Mouse (Mus musculus) G1E (cell line): ENCODE results near the gene Mgrn1. TPM values are rescaled to one million over a fixed set of nuclear protein-coding genes. Genes with fewer than 3 reads are reported as not detected.
A peak's percentile ranks its signal among the peaks of the same experiment; 100 is the strongest.

Experiments
- ATAC-seq: 2 replicates; pipeline ENCODE4 v1.8.0; 2016; ENCODE audit warnings: mild to moderate bottlenecking; ENCODE audit not compliant: insufficient number of reproducible peaks, poor library complexity, low FRiP score, severe bottlenecking; ENCODE audit errors: extremely low read depth
- DNase-seq: peaks from one replicate; pipeline ENCODE4 v3.0.0; 2012; ENCODE audit warnings: low spot score
- H3K27me3 ChIP-seq: 2 replicates; pipeline ENCODE4 v1.6.1; 2012; ENCODE audit warnings: mild to moderate bottlenecking, low read length, inconsistent platforms; ENCODE audit not compliant: insufficient read depth
- H3K36me3 ChIP-seq: replicated peaks from 2 replicates; pipeline ENCODE3; 2012; ENCODE audit warnings: mild to moderate bottlenecking, inconsistent platforms
- H3K4me1 ChIP-seq: 2 replicates; pipeline ENCODE4 v1.6.1; 2012; ENCODE audit warnings: low read depth, low read length, inconsistent platforms, mixed read lengths; ENCODE audit not compliant: insufficient read depth
- H3K4me3 ChIP-seq: 2 replicates; pipeline ENCODE4 v1.5.1; 2012; ENCODE audit warnings: low read depth, mild to moderate bottlenecking, inconsistent platforms, low read length, moderate library complexity, mixed read lengths
- H3K9me3 ChIP-seq: replicated peaks from 2 replicates; pipeline ENCODE4 v1.6.1; 2012; ENCODE audit warnings: inconsistent platforms
- CTCF ChIP-seq: IDR thresholded peaks from 2 replicates; pipeline ENCODE4 v1.5.1; 2012; ENCODE audit warnings: low read depth, low read length, inconsistent platforms, mixed read lengths
- GATA1 ChIP-seq: IDR thresholded peaks from 2 replicates; pipeline ENCODE4 v1.6.1; 2012; ENCODE audit warnings: borderline replicate concordance, low read length, inconsistent platforms, mixed read lengths
- GATA2 ChIP-seq: IDR thresholded peaks from 2 replicates; pipeline ENCODE4 v1.6.1; 2012; ENCODE audit warnings: low read depth, low read length, inconsistent platforms, borderline replicate concordance
- POLR2AphosphoS5 ChIP-seq: IDR thresholded peaks from 2 replicates; pipeline ENCODE4 v1.6.1; 2012; ENCODE audit warnings: low read depth, low read length, inconsistent platforms; ENCODE audit not compliant: insufficient replicate concordance
- TAL1 ChIP-seq: conservative IDR thresholded peaks from 2 replicates; pipeline ENCODE4 v1.6.1; 2012; ENCODE audit warnings: low read depth, low read length, inconsistent platforms, mixed read lengths
- polyA plus RNA-seq: library from polyadenylated mRNA; stranded (reverse); fragments of >175 nt; gene quantifications from 2 replicates; pipeline ENCODE4 v1.2.3, GENCODE M21; 2012
- total RNA-seq, 2 experiments: library from RNA; stranded (forward) in 1 of 2; stranded (reverse) in 1 of 2; fragments of 200-1000 nt in 1 of 2; fragments of >200 nt in 1 of 2; fragmentation: Nextera tagmentation in 1 of 2; gene quantifications; 2 replicates each; pipeline ENCODE4 v1.2.3; 2014 to 2017

The Mgrn1 gene
- total and polyA plus RNA-seq, 3 experiments, result 16.1 to 32.1 (median 22.5) TPM

DNA sequence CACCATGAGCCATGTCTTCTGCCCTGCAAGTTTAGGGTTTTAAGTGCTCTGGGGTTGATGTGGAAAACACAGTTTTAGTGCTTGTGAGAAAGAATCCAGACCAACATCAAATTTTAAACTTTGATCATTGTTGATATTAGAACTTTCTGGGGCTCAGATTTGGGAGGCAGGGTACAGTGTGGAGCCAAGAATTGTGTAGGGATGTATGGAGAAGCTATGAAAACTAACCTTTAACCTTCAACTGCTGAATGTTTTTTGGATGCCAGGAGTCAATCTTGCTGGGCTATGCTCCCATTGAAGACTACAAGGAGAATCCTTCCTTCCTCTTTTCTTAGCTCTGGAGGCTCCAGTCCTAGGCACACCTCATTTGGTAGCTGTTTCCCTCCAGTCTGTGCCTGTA is 20.5 kb downstream of the Mgrn1 start:
- DNase-seq (no peak), ATAC-seq (no peak)
- peaks cover 18% of the 10 kb centered on the region for H3K4me1 ChIP-seq
- H3K4me3 ChIP-seq, result no peak overlapping the region
- H3K27me3 ChIP-seq, result no peaks in the 10 kb centered on the region
- H3K9me3 ChIP-seq, result no peaks in the 10 kb centered on the region
- TF ChIP-seq POLR2AphosphoS5 (no peak), GATA2 (no peak), TAL1 (no peak), CTCF (no peak), GATA1 (no peak)
- peaks cover 60% of the 10 kb centered on the region for H3K36me3 ChIP-seq

DNA sequence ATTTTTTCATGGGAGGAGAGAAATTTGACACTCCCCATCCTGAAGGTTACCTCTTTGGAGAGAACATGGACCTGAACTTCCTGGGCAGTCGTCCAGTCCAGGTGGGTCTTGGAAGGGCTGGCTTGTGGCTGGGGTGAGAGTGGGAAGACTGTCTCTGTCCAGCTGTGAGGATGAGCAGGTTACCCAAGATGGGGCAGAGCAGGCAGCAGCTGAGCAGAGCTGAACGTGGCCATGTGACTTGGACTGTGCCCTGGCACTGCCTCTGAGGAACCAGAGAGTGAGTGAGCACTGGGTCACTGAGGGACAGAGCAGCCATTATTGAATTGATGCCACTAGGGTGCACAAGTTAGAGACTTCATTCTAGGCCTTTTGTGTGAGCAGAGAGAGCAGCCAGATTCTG is 21.3 kb downstream of the Mgrn1 start:
- DNase-seq (no peak), ATAC-seq (no peak)
- Histone ChIP-seq H3K36me3 (peaks cover 69% of the 10 kb centered on the region), H3K4me1 (peaks cover 22% of the 10 kb centered on the region), H3K27me3 (no peaks in the 10 kb centered on the region), H3K9me3 (no peaks in the 10 kb centered on the region), H3K4me3 (no peak overlapping the region)
- TF ChIP-seq POLR2AphosphoS5, result no peak
- TF ChIP-seq CTCF, result no peak
- TF ChIP-seq GATA2, result no peak
- no peak for TF ChIP-seq TAL1
- TF ChIP-seq GATA1, result no peak

DNA sequence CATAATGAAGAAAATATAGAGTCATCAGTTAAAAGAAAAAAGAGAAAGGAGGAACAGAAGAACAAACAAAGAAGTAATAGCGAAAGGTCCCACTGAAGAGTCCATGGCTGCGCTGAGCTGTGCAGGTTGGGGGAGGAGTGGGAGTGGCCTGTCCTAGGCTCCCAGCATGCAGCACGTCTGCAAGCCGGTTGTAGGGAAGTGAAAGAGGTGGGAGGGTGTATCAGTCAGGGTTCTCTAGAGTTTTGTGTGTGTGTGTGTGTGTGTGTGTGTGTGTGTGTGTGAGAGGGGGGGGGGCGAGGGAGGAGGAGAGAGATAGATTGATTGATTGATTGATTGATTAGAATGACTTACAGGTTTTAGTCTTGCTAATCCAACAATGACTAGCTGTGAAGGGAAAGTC is 21.9 kb downstream of the Mgrn1 start:
- TF ChIP-seq GATA1, result no peak
- TF ChIP-seq POLR2AphosphoS5, result no peak
- no peak for TF ChIP-seq TAL1
- no peak for TF ChIP-seq GATA2
- TF ChIP-seq CTCF, result no peak
- Histone ChIP-seq H3K9me3 (no peaks in the 10 kb centered on the region), H3K4me1 (peaks cover 22% of the 10 kb centered on the region), H3K36me3 (peaks cover 73% of the 10 kb centered on the region), H3K4me3 (no peak overlapping the region), H3K27me3 (no peaks in the 10 kb centered on the region)
- DNase-seq (peak; percentile 25), ATAC-seq (peak; percentile 40; the same call in 1 of the 2 replicates)

DNA sequence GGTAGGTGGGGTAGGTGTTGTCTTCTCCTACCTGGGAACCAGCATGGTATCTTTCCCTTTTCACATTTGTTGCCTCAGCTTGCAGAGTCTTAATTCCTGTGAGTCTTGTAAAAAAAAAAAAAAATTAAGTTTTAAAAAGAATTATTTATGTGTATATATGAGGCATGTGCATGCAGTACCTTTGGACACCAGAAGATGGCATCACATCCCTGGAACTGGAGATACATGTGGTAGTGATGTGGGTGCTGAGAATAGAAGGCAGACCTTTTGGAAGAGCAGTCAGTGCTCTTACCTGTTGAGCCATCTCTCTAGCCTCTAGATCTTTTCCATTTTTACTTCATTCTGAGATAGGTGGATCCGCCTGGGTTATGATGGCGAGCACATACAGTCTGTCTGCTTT is 23.7 kb downstream of the Mgrn1 start:
- Histone ChIP-seq H3K9me3 (no peaks in the 10 kb centered on the region), H3K4me1 (peaks cover 31% of the 10 kb centered on the region), H3K27me3 (no peaks in the 10 kb centered on the region), H3K4me3 (no peak overlapping the region), H3K36me3 (peaks cover 80% of the 10 kb centered on the region)
- DNase-seq, result no peak
- TF ChIP-seq CTCF (no peak), GATA1 (no peak), TAL1 (no peak), GATA2 (no peak), POLR2AphosphoS5 (no peak)
- ATAC-seq, result no peak

DNA sequence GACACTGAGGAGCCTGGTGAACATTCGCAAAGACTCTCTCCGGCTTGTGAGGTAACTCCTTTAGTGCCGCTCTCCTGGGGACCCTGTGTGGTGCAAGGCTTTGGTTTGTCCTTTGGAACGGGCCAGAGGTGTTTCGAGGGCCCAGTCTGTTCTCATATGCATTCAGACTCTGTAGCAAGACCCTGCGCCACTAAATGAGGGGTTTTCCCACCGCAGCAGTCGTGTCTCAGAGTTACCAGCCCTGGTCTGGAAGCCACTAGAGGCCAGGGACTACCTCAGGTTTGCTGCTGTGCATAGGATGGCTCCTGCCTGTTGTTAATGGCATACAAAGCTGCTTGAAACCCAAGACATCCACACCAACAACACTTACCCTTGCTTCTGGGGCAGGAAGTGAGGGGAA is 24.7 kb downstream of the Mgrn1 start:
- DNase-seq, result no peak

DNA sequence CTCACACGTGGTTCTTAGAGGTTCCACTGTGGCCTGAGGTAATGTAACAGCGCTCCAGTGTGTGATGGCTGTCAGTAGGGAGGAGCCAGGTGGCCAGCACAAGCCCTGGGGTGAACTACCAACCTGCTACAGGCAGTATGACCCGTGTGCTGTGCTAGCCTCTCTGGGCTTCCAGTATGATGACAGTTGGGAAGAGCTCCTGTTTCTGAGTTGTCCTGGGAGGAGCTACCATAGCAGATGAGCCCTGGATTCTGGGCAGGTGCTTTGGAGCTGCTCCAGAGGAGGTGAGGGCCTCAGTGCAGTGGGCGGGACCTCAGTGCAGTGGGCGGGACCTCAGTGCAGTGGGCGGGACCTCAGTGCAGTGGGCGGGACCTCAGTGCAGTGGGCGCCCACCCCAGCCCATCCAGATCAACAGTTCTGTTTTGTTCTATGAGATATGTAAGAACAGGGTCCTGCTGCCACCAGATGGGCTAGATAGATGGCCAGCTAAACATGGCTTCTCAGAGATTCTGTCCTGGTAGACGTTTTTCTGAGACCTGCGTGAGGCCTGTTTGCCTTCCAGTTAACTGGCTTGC is 26.1 kb downstream of the Mgrn1 start:
- TF ChIP-seq CTCF (no peak), POLR2AphosphoS5 (no peak), TAL1 (no peak), GATA1 (no peak), GATA2 (no peak)
- Histone ChIP-seq H3K4me1 (peaks cover 26% of the 10 kb centered on the region), H3K4me3 (no peak overlapping the region), H3K9me3 (no peaks in the 10 kb centered on the region), H3K27me3 (no peaks in the 10 kb centered on the region), H3K36me3 (peaks cover 87% of the 10 kb centered on the region)
- no peak for ATAC-seq
- DNase-seq, result no peak

More for the DNA sequence above, 24.7 kb downstream of the Mgrn1 start:
- ATAC-seq, result no peak
- no peaks in the 10 kb centered on the region for H3K27me3 ChIP-seq
- no peak overlapping the region for H3K4me3 ChIP-seq
- H3K9me3 ChIP-seq, result no peaks in the 10 kb centered on the region
- peaks cover 26% of the 10 kb centered on the region for H3K4me1 ChIP-seq
- TF ChIP-seq GATA2 (no peak), CTCF (no peak), GATA1 (no peak), TAL1 (no peak), POLR2AphosphoS5 (no peak)
- peaks cover 79% of the 10 kb centered on the region for H3K36me3 ChIP-seq
